Mouse (Mus musculus): ENCODE data around the gene Olfr62. TPM values are rescaled to one million over a fixed set of nuclear protein-coding genes. Genes with fewer than 3 reads are reported as not detected.

Gene Olfr62
- not detected for polyA plus RNA-seq (2017; shearing (Covaris generic))

GRCm38 (mm10) chr4:118658652-118659051 is at the start of gene Olfr62:
Gene Olfr62, plus strand, starts transcription at chr4:118658952.

DNA sequence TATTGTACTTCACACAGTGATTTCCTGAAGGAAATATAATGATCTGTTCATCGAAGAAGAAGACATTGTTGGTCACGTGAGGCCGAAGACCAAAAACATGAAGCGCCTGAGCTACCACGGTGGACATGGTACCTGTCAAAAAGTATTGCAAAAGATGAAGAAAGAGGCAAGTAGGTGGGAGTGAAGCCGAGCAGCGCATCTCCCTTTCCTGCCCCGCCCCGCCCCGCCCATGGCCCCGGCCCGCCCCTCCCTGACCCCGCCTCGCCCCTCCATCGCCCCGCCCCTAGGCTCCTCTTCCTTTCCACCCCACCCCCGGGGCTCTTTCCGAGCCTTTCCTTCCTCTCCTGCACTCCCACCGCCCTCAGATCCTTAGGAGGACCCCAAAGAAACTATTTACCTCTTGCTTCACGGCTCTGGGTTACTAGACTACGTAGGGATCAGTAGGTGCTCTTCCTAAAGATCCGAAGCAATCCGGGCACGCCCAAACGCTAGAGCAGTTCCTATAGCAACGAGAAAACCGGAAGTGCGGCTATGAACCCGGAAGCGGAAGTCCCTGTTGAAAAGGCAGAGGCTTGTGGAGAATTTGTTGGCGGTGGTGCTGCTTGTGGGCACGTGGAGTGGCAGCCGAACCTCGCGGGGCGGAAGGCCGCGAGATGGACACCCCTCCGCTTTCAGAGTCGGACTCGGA is 38.3 kb upstream of the Olfr62 start, which contains the start of the genes Cfap57 and Ebna1bp2:
Gene Cfap57, minus strand, starts transcription at position 499 of the 688 bp plus-strand sequence.
Gene Ebna1bp2, plus strand, starts transcription at position 521 of the 688 bp plus-strand sequence.

DNA sequence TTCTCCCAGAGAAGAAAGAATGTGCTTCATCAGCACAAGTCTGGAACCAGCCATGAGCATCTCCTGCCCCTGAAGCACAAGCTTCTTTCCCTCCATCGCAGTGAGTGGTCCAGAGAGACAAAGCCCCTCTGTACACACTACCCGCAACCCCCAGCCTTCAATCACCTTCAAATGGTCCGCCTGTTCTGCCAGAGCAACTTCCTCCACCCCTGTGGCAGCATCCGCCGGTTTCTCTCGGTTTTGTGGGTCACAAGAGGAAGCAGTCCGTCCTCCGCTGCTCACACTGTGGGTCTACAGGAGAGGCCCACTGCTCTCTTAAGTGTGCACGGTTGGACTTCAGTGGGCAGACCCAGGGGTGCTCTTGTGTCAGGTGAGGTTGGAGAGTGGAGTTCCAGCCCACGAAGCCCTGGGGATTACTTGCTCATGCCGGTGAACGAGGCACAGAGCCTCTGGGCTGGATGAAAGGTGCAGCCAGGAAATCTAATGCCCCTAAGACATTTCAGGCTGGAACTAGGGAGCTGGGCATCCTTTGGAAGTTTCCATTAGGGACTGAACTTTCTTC is 33.7 kb downstream of the Olfr62 start, which contains the start of gene Olfr1342:
Gene Olfr1342, minus strand, starts transcription at position 345 of the 562 bp plus-strand sequence.

DNA sequence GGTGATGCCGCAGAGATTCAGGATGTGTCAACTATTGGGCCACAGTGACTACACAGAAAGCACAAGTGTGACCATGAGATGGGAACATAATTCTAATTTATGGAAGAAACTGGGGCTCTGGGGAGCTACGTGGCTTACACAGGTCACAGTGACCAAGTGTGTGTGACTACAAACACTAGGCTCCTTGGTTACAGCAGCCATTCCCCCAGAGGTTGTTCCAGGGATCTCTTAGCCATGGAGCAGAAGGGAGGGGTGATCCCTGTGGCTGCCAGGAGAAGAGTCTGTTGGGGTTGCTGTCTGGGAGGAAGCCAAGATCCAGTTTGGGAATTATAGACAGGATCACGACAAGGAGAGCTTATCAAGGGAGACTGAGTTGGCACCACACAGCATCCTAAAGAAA is 44.5 kb downstream of the Olfr62 start, which contains the start of gene Olfr1341:
Gene Olfr1341, plus strand, starts transcription at position 301 of the 400 bp plus-strand sequence.

Other genes starting within 250 kb of the Olfr62 start
- gene Szt2, start 249.7 kb upstream of the Olfr62 start, polyA plus RNA-seq (2017; shearing (Covaris generic)), result 11.1 TPM
- 37.7 TPM for gene Med8, start 249.6 kb upstream of the Olfr62 start, polyA plus RNA-seq (2017; shearing (Covaris generic))
- 73.2 TPM for gene Elovl1, start 230.9 kb upstream of the Olfr62 start, polyA plus RNA-seq (2017; shearing (Covaris generic))
- gene Cdc20, start 221.6 kb upstream of the Olfr62 start, polyA plus RNA-seq (2017; shearing (Covaris generic)), result 5.0 TPM
- 0.12 TPM for gene Mpl, start 201.4 kb upstream of the Olfr62 start, polyA plus RNA-seq (2017; shearing (Covaris generic))
- gene Tie1, start 168.9 kb upstream of the Olfr62 start, polyA plus RNA-seq (2017; shearing (Covaris generic)), result not detected
- not detected for gene 2610528J11Rik, start 132.0 kb upstream of the Olfr62 start, polyA plus RNA-seq (2017; shearing (Covaris generic))
- gene Tmem125, start 114.9 kb upstream of the Olfr62 start, polyA plus RNA-seq (2017; shearing (Covaris generic)), result not detected
- gene Cfap57, start 38.2 kb upstream of the Olfr62 start, polyA plus RNA-seq (2017; shearing (Covaris generic)), result not detected
- 113 TPM for gene Ebna1bp2, start 38.2 kb upstream of the Olfr62 start, polyA plus RNA-seq (2017; shearing (Covaris generic))
- not detected for gene Olfr1342, start 33.8 kb downstream of the Olfr62 start, polyA plus RNA-seq (2017; shearing (Covaris generic))
- gene Olfr1341, start 44.6 kb downstream of the Olfr62 start, polyA plus RNA-seq (2017; shearing (Covaris generic)), result 0.10 TPM
- gene Olfr1340, start 61.2 kb downstream of the Olfr62 start, polyA plus RNA-seq (2017; shearing (Covaris generic)), result not detected
- gene Olfr1339, start 73.2 kb downstream of the Olfr62 start, polyA plus RNA-seq (2017; shearing (Covaris generic)), result not detected
- not detected for gene Olfr1338, start 99.8 kb downstream of the Olfr62 start, polyA plus RNA-seq (2017; shearing (Covaris generic))
- not detected for gene Olfr1337, start 123.6 kb downstream of the Olfr62 start, polyA plus RNA-seq (2017; shearing (Covaris generic))
- not detected for gene Olfr1335, start 151.0 kb downstream of the Olfr62 start, polyA plus RNA-seq (2017; shearing (Covaris generic))
- gene Olfr1333, start 177.3 kb downstream of the Olfr62 start, polyA plus RNA-seq (2017; shearing (Covaris generic)), result not detected
- gene Olfr1331, start 205.7 kb downstream of the Olfr62 start, polyA plus RNA-seq (2017; shearing (Covaris generic)), result 0.32 TPM
- gene Olfr1330, start 229.6 kb downstream of the Olfr62 start, polyA plus RNA-seq (2017; shearing (Covaris generic)), result 0.07 TPM

Measured in effector memory CD4-positive, alpha-beta T cell, adult 5 months (primary cell).